Mouse (Mus musculus) spleen, adult 12 weeks (tissue): ENCODE data around the gene Ubp1.

ENCODE experiments used
- DNase-seq: peaks from one replicate; pipeline ENCODE4 v3.0.0; 2022; ENCODE audit warnings: low spot score

Gene Ubp1

DNA sequence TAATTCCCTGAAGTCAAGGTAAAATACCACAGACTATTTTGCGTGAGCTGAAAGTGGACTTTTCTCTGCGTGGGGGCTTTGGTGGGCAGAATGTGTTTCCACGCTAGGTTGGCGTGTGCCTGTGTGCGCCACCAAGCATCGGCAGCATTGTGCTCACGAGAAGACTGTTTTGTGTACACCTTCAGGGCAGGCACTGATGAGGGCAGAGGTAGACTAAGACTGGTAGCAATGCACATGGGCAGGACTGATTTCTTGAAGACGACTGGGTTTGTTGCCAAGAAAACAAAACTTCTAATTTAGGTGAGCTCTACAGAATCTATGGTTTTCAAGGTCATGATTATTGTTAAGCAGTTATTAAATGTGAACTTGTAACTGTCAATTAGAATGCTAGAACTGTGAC is 38.7 kb downstream of the Ubp1 start:
- DNase-seq = no peak

GRCm38 (mm10) chr9:113970041-113970440 is 39.3 kb downstream of the Ubp1 start:
- DNase-seq = peak; percentile 44

- DNase-seq = no peak
Measured at GRCm38 (mm10) chr9:113971615-113972014, 40.9 kb downstream of the Ubp1 start.

- DNase-seq = no peak
Measured at GRCm38 (mm10) chr9:113973857-113974256, 43.1 kb downstream of the Ubp1 start.

- DNase-seq = no peak
Measured at GRCm38 (mm10) chr9:113974945-113975344, 44.2 kb downstream of the Ubp1 start.

DNA sequence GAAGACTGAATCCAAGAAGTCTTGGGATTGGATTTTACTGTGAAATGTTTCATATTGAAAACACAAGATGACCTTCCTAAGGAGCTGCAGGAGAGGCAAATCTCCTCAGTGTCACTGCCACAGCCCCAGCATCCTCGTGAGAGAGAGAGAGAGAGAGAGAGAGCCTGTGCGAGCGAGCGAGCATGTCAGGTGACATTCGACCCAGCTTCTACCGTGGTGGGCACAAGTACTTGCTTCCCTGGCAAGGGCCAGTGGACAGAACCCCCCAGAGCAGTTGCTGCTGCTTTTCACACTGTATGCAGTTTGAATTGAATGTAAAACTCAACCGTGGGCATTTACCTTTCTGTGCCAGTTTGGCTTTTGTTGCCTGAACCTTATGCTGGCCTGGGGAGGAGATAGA is 44.7 kb downstream of the Ubp1 start:
- DNase-seq = no peak

- DNase-seq = no peak
Measured at GRCm38 (mm10) chr9:113976264-113976663, 45.5 kb downstream of the Ubp1 start.

GRCm38 (mm10) chr9:113977225-113977840 is 46.6 kb downstream of the Ubp1 start:
- DNase-seq = no peak

DNA sequence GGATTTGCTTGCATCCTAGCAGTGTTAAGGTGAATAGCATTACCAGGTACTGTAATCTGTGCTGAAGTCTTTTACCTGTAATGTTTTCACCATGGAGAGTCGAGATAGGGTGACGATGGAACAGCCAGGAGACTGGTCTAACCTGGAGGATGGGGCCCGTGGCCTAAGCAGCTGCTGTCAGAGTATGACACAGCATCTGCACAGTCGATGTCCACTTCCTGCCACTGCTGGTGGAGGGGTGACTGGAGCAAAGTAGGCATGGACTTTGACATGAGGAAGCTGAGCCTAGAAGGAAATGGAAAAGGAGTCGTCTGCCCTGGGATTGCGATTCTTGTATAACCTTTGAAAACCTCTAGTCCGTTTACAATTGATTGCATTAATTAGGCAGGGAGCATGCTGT is 47.9 kb downstream of the Ubp1 start:
- DNase-seq = no peak

GRCm38 (mm10) chr9:113979356-113979755 is 48.6 kb downstream of the Ubp1 start:
- DNase-seq = no peak

GRCm38 (mm10) chr9:113981099-113981880 is 50.6 kb downstream of the Ubp1 start:
- no peak for DNase-seq

DNA sequence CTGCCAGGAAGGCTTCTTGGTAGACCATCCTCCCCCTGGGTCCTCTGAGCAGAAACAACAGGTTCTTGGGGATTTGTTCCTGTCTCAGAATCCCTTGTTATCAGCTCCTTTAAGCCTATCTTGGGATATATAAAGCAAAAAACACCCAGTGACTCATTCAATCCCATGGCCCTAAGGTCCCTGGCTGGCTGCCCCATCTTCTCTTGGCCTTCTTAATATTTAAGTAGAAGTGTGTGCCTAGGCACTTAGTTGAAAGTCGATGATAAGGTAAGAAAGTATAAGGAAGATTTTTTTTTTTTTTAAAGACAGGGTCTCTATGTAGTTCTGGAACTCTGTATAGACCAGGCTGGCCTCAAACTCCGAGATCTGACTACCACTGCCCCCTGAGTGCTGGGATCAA is 51.7 kb downstream of the Ubp1 start:
- DNase-seq = no peak

- DNase-seq = no peak
Measured at GRCm38 (mm10) chr9:113982883-113983670, 52.3 kb downstream of the Ubp1 start.

DNA sequence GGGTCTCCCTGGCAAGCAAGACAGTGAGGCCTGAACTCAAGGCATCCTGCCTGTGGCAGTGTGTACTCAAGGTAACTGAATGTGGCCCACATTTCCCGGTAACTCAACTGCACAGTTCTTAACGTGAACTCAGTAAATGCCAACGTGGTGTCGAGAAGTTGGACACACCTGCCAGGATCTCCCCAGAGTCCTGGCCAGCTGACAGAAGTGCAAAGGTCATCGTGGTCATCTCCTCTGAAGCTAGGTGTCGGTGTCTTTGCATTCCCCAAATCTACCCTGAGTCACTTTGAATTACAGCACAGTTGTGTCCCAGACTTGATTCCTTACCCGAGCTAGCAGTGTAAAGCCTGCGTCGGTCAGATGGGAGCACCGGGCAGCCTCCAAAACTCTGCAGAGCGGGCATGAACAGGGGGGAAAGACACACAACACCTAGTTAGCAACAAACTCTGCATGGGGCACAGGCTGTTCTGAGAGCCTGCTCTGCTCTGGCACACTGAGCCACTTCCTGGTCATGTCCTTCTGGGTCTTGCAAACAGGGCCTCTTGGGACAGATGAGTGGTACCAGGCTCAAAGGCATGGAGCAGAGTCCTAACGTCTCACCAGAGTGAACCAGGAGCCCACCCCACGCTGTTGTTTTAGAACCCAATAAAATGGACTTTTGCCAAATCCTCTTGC is 54.3 kb downstream of the Ubp1 start:
- no peak for DNase-seq

- peak; percentile 65 for DNase-seq
Measured at GRCm38 (mm10) chr9:113990547-113991248, 60.0 kb downstream of the Ubp1 start.

- no peak for DNase-seq
Measured at GRCm38 (mm10) chr9:113992810-113993209, 62.1 kb downstream of the Ubp1 start.

DNA sequence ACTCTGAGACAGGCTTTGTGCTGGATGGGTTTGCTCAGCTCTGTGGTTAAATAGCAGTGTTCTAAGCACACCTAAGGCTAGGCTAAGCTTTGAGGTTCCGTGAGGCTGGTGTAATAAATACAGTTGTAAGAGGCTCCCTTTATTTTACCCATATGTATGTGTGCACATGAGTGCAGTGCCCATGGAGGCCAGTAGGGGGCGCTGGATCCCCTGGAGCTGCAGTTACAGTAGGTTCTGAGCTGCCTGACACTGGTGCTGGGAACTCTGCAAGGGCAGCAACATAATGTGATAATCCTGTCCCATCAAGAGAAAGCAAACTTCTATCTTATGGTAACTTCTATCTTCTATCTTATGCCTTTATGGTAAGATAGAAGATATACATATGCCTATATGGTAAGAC is 67.6 kb downstream of the Ubp1 start:
- no peak for DNase-seq

- DNase-seq = no peak
Measured at GRCm38 (mm10) chr9:114006801-114007200, 76.1 kb downstream of the Ubp1 start.

DNA sequence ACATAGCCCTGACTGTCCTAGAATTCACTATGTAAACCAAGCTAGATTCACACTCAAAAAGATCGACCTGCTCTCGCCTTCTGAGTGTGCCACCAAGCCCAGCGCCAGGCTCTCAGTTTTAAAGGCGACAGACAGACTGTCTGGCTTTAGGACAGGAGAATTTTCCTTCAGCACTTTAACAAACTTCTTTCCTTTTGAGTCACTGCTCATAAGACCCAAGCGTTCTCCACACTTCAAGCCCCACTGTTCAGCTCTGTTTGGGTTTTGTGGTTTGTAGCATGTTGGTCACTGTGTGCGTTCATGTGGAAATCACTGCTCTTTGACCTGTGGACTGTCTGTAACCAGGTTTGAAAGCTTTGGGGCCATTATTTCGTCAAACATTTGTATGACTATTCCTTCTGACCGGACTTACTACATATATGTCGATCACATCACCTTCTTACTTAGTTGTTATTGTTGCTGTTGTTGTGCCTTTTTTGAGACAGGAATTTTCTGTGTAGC is 77.2 kb downstream of the Ubp1 start:
- DNase-seq = no peak

GRCm38 (mm10) chr9:114009526-114009925 is 78.8 kb downstream of the Ubp1 start:
- no peak for DNase-seq

- no peak for DNase-seq
Measured at GRCm38 (mm10) chr9:114011203-114011602, 80.5 kb downstream of the Ubp1 start.

- DNase-seq = no peak
Measured at GRCm38 (mm10) chr9:114014034-114014433, 83.3 kb downstream of the Ubp1 start.
